Mouse (Mus musculus) thymus, postnatal 0 days (tissue): ENCODE data around the gene Strn4. TPM values are rescaled to one million over a fixed set of nuclear protein-coding genes. Genes with fewer than 3 reads are reported as not detected.

Experiments used
- DNase-seq: peaks from one replicate; pipeline ENCODE4 v3.0.0-alpha.2; 2015; ENCODE audit warnings: low spot score
- polyA plus RNA-seq: library from polyadenylated mRNA; unstranded; fragments of >200 nt; fragmentation: Nextera tagmentation; extraction: Ambion mirVana; gene quantifications from 2 replicates; pipeline ENCODE4 v1.2.1, GENCODE M21; 2015

Strn4 gene
- polyA plus RNA-seq, 1 experiment from 2014 or later: 60.9 TPM

DNA sequence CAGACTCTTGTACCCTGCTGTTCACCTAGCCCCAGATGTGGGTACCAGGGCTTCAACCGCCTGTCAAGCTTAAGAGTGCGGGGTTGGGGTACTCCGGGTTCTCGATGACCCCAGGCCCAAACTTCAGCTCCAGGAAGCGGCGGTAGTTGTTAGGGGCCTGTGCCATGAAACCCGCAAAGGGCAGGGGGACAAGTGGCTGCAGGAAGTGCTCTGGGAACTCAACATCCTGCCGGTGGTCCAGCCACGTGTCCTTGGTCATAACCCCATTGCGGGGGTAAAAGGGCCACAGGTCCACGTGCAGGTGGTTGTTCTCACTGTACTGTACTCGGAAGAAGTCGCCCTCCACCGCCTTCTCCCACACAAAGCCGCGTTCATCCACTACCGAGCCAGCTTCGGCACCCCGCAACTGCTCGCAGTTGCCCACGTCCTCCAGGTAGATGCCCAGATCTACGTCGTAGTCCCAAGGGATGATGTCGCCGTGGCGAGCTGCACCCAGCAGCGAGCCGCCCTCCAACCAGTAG is 5.2 kb upstream of the Strn4 start:
- no peak for DNase-seq

DNA sequence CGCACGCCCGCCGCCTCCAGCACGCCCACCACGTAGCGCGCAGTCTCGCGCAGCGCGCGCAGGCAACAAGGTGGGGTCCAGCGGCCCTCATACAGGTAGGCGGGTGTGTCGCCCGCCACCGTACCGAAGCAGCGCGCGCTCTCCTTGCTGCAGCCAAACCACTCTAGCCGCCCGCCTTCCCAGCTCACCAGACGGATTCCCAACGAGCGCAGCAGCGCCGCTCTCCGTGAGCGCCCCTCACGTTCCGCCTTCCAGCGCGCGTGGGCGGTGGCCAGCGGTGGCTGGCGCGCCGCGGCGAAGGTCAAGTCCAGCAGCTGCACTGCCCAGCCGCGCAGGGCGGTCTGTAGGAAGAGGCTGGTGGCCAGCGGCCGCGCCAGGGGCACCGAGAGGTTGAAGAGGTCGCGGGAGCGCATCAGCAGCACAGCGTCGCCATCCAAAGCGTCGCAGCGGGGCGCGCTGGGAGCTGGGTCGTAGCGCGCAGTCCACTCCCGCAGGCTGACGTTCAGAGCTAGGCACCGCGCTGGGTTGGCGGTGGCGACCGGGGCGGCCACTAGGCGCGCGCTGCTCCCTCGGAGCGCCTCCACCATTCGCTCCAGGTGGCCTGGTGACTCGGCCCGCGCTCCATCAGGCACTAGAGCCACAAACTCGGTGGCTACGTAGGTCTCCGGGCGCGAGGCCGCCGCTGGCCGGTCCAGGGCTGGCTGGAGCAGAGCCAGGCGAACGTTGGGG is 4.6 kb upstream of the Strn4 start:
- DNase-seq: no peak

DNA sequence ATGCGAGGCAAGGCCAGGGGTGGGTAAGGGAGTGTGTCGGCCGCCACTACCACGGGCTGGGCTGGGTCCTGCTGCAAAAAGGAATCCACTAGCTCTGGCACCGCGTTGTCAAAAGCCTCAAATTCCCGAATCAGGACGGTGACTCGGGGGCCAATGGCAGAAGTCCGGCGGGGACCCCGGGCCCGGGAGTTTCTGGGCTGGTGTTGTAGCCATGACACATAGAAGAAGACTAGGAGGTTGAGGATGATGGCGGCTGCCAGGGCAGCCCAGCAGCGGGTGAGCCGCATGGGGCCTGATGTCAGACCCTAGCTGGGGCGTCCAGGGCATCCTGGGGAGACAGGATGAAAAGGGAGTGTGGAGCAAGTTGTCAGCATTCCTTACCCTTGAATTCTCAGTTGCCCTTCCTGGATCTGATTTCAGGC is 4.0 kb upstream of the Strn4 start:
- no peak for DNase-seq

DNA sequence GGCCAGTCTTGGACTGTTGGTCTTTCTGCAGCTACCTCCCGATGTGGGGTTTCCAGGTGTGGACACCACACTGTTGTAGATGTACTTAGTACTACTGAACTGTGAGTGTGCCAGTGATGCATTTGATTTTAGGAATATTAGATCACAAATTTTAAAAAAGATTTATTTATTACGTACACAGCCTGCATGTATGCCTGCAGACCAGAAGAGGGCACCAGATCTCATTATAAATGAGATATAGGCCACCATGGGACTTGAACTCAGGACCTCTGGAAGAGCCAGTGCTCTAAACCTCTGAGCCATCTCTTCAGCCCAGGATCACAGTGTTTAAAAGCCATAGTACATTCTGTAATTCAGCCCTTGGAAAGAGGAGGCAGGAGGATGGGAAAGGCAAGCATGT is 3.2 kb upstream of the Strn4 start:
- DNase-seq: no peak

DNA sequence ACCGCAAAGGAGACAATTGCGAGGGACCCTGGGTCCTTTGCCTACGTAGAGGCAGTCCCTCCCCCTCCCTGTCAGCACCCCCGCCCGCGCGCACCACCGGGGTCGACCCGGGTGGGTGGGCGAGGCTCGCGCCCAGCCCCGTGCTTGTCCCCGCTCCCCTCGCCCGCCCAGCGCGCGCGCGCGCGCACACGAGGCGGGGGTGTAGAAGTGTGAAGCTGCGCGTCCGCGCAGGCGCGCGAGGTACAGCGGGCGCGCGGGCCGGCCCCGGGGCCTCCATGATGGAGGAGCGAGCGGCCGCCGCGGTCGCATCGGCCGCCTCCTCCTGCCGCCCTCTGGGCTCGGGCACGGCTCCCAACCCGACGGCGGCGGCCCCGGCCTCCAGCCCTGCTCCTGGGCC is 387 bp downstream of the Strn4 start:
- DNase-seq: peak; percentile 92

DNA sequence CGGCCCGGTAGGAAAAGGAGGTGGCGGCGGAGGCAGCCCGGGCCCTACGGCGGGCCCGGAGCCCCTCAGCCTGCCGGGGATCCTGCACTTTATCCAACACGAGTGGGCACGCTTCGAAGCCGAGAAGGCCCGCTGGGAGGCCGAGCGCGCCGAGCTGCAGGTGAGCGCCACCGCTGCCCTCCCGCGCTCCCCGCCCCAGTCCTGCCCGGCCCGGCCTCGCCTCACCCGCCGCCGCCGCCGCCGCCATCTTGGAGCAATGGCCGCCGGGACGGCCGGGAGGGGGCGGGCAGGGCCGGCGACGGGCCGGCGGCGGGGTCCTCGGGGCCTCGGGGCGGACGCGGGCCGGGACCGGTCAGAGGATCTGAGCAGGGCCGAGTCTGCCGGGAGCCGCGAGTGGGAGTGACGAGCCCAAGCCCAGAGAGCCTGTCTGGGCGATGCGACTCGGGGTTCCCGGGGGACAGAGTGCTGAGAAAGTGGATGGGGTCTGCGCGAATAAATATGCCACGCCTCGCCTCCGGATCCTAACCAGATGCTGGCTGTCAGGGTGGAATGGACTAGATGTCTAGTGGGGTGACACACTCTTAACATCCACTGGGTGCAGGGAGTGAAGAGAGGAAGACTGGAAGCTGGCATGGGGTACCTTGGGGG is 910 bp downstream of the Strn4 start, which contains the start of gene Fkrp:
Gene Fkrp, minus strand, starts transcription at position 258 of the 648 bp plus-strand sequence.
- DNase-seq: peak; percentile 33

DNA sequence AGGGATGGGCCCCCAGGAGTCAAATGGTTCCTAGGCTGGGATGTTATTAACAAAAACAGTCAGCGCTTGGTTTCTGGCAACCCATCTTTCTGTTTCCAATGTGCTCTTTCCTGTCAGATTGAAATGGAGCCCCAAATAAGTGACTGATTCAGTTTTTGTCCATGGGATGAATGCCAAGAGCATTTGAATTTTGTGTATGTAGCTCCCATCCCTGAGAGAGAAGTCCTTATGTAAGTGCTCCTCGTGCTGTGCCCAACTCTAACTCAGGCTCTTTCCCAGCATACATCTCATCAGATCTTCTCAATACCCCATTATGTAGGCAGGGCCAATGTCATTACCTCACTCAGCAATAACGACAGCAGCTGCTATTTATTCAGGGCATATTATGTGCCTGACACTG is 2.0 kb downstream of the Strn4 start:
- DNase-seq: no peak

DNA sequence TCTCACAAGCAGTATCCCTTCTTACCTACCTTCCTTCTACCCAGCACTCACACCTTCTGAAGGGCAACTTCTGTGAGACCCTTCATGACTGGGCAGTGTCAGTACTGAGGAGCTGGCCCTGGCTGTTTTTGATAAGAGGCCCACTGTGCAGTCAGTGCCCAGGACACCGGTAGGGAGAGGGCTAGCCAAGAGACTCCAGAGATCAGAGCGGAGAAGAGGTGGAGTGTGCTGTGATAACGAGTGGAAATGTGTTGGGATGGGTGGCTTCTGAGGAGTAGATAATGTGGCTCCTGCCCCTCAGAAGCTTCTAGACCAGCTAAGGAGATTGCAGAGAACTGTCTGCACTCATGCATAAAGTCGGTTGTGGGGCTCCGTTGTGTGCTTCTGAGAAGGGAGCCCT is 4.1 kb downstream of the Strn4 start:
- no peak for DNase-seq

DNA sequence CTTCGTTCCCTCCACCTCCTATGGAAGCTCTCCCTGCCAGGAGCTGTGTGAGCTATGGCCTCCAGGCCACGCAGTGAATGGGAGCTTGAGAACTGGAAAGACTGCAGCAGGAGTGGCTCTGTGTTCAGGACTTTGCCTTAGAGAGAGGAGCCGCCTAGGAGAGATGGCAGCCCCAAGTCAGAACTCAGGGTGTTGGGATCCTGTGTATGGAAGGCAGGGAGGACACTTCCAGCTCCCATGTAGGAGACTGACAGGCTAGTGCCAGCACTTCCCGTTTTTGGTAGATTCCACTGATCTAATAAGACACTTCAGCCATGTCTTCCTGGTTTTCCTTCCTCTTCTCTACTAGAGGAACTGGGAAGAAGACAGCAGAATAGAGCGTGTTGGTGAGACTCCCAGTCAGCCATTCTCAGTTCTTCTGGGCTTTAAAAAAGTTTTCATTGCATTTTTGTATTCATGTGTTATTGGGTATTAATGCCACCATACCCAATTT is 4.6 kb downstream of the Strn4 start:
- DNase-seq: no peak

DNA sequence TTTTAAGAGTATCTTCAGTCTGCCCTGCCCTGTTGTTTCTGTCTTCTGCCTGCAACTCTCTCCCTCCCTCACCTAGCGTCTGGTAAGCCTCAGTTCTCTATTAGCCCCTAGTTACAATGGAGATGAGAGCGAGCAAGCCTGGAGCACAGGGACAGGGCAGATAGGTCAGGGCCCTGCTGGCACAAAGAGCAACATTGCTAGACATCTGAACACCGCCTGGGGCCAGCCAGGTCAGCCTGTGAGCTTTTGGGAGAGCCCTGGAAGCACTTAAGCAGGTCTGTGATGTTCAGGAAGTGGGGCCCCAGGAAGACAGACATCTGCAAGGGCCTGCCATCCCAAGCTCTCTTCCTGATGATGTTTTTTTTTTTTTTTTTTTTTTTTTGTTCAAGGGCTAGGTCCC is 5.4 kb downstream of the Strn4 start:
- no peak for DNase-seq

DNA sequence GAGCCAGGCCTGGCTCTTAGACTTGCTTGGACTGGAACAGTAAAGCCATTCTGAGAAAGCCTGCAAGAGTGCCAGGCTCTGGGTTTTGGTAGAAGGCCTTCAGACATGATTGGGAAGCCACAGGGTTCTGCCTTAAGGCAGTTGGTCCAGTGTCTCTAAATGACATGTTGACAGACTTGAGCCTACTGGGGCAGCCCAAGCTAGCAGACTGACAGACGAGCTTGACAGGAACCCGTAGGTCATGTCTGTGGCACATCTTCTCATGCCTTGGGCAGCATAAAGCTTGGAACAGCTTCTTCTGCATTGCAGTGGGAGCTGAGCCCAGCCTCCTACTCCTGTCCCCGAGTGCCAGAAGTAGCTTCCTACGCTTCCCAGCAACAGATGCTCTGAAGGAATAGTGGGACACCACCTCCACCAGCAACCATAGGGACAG is 6.0 kb downstream of the Strn4 start:
- no peak for DNase-seq

DNA sequence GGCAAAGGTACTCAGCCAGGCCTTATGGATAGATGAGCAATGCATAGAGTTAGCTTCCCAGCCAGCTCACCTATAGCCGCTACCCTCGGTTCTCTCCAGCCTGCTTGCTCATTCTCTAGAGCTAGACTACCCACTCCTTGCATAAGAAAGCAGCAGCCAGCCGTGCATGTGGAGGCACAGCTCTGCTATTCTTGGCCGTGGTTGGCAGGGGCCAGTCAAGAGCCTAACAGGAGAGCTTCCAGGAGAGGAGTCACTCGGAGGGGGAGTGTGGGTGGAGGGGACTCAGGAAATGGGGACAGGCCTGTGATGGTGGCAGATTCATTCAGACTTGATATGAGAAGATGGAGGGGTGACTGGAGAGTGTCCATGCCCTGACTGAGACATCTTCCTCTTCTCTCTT is 8.0 kb downstream of the Strn4 start:
- no peak for DNase-seq

DNA sequence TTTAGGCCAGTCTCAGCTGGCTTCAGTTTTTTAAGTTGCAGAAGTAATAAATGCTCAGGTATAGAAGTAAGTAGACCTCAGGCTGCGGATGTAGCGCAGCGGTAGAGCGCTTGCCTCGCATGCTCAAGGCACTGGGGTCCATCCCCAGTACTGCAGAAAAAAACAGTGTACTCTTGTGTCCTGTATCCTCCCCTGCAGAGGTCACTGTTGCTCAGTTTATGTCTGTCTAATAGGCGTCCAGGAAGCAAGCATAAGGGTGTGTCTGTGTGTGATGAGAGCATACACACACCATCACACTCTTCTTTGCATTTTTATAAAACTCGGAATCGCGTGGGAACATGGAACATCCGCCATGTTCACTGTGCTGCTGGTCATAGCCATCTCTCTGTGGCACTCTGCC is 10.1 kb downstream of the Strn4 start:
- peak; percentile 59 for DNase-seq

DNA sequence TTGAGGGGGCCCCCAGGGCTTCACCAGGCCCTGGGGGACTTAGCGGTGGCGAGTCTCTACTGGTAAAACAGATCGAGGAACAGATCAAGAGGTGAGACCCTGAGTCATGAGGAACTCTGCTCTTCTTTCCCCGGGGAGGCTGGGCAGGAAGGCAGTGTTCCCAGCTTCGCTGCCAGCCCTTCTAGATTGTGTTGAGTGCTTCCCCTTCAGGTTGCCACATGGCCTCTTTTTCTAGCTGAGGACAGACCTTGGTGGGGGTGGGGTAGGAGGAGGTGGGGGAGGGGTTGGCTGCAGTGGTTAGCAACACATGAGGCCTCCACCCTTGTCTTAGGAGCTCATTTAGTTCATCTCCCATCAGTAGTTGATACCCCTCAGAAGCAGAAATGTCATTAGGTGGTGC is 10.9 kb downstream of the Strn4 start:
- no peak for DNase-seq

DNA sequence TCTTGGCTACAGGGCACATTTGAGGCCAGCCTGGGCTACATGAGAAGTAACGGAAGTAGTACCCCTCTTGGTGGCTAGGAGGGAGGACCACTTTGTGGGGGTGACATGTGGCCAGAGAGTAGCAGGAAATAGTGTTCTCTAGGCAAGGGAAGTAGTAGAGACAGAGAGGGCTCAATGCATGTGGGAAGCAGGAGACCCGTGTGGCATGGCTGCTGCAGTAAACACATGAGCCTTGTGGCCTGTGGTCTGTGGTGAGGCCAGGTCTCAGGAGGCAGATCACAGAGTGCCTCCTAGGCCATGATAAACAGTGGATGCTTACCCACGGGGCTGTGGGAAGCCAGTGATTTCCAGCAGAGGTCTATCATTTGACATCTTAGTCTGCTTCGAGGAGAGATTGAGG is 11.6 kb downstream of the Strn4 start:
- DNase-seq: no peak

DNA sequence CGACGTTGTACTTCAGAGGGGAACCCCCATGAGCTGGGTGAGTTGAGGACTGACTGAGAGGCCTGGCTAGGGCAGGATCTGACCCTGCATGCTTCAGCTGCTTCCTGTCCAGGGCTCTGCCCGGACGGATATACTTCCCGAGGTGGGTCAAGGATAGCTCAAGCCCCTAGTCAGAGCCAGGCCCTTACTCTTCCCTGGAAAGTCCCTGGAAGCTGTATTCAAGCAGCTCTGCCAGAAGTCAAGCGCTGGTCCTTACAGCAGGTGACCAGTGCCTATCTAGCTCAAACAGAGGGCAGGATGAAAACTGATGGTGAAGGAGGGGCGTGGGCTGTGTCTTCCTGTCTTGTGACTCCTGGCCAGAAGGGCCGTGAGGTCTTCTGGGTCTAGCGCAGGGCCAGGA is 14.8 kb downstream of the Strn4 start:
- no peak for DNase-seq

DNA sequence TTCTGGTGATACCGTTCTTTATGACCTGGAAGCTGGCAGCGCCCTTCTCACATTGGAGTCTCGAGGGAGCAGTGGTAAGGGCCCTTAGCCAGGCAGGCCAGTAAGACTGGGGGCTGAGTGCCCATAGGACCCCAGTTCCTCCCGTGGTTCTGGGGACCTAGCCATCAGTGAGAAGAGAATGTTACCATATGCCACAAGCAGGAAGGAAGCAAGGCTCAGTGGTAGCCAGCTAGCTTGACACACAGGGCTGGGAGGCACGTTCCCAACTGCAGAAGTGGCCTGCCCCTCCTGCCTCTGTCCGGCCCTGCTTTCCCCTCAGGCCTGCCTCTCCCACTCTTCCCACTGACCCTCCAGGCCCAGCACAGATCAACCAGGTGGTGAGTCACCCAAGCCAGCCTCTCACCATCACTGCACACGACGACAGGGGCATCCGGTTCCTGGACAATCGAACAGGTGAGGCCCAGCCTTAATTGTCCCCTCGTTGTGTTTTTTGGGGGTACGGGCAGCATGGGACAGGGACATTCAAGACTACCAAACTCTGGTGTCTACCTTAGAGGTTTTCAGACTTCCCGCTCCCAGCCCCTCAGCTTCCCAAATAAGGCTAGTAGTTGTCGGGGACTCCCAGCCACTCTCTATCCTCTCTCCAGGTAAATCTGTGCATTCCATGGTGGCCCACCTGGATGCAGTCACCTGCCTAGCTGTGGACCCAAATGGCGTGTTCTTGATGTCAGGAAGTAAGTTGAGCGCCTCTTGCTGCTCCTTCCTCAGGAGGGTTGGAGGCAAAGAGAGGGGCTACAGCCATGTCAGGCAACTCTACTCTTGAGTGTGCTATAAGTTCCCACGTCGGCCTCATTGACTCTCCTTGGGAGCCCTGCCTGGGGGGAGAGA is 22.5 kb downstream of the Strn4 start:
- DNase-seq: no peak

DNA sequence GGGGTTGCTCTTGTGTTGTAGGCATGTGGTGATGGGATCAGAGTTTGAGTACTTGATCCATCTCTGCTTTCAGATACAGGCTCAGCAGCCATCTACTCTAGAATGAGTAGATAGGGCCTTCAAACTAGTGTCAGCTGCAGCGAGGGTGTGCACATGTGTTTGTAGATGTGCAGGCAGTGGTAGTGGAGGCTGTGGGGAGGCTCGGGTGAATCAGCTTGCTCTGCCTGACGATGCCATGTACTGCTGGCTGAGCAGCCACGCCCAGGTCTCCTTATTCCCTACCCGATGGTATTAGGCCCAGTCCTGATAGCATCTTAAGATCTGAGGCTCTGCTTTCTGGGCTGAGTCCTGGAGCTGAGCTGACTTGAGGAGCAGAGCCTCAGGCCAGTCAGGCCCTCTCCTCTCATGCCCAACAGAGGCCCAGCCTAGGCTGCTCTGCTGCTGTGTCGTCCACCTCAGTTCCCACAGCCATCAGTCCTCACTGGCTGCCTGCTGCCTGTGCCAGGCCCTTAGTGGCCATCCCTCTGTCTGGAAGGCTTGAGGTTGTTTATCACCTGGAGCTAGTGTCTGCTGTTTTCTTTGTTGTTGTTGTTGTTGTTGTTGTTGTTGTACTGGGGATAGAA is 23.2 kb downstream of the Strn4 start:
- DNase-seq: no peak

DNA sequence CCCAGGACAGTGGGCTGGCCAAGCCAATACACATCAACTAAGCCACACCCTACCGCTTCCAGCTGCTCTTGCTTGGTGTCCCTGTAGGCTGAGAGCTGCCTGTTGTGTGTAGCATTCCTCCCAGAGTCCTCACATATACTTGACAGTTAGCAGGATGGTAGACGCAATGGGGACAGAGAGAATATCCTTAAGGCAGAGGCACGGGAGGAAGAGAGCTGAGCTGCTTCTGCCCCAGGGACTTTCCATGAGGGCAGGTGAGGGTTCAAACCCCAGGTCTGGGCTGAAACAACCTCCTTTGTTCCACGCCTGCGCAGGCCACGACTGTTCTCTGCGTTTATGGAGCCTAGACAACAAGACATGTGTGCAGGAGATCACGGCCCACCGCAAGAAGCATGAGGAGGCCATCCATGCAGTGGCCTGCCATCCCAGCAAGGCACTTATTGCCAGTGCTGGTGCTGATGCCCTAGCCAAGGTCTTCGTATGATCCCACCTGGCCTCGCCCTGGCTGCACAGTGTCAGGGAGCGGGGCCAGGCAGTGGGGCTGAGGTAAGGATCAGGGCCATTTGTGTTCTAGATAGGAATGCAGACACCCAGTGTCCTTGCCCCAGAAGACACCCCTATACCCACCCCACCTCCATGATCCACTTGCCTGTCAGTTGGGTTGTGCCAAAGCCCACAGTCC is 23.9 kb downstream of the Strn4 start:
- no peak for DNase-seq

DNA sequence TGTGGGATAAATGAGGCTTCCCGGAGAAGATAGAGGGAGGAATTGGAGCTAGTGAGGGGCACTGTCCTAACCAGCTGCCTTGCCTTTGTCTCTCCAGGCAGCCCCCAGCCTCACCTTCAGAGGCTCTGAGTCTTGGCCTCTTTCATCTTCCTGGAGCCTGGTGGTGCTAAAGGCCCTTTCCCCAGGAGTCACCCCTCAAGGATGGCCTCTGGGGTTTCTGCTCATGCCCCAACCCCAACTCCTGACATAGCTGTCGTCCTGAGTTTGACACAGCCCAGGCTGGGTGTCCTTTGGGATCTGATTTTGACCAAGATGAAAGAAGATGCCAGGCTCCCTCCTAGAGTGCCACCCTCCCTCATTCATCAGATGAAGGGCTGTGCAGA is 24.4 kb downstream of the Strn4 start:
- DNase-seq: no peak

DNA sequence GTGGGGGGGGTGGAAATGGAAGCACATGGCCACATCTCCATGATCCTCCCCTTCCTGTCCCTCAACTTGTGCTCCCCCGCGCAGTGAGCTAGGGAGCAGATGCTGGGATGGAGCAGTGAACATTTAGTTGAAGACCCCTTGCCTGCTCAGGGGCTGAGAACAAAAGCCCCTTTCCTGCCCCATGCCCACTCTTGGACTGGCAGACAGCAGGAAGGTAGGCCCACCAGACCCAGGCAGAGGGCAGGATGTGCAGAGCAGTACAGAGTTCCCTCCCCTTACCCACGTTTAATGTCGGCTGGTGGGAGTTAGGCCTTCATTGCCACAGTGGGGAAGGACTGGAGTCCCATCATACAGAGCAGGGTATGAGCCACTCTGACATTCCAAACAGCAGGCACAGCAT is 25.4 kb downstream of the Strn4 start:
- DNase-seq: no peak
